Mouse (Mus musculus): ENCODE measurements around the gene Nub1.

The Nub1 gene

DNA sequence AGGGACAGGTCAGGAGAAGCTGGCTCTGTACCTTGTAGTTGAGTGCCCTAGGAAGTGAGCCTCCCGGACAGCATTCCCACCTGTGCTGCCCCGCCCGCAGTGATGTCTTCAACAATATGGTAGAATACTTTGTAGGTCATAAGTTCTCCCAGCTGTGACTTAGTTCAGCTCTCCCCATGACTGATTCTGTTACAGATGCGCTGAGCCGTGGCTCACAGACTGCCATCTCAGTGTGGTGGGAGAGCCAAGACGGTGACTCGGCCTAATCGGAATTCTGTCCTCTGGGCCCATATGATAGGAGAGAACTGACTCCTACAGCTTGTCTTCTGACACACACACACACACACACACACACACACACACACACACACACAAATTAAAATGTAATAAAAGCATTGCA lies 19.3 kb downstream of the Nub1 start:
- no peak for DNase-seq

DNA sequence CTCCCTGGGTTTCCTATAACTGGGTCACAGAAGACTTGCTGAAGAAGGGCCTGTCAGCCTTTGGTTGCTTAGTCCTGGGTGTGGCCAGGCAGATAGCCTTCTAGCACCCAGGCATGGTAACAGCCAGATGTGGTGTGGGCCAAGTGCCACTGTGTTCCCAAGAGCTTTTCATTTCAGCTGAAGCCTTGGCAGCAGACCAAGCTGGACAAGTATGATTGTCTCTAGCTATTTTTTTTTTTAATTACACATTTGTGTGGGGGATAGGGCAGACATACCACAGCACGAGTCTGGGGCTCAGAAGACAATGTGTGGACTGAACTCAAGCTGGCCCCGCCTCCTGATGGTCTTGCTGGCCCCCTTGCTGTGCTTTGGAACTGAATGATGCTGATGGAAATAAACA lies 24.6 kb downstream of the Nub1 start:
- DNase-seq, result no peak

DNA sequence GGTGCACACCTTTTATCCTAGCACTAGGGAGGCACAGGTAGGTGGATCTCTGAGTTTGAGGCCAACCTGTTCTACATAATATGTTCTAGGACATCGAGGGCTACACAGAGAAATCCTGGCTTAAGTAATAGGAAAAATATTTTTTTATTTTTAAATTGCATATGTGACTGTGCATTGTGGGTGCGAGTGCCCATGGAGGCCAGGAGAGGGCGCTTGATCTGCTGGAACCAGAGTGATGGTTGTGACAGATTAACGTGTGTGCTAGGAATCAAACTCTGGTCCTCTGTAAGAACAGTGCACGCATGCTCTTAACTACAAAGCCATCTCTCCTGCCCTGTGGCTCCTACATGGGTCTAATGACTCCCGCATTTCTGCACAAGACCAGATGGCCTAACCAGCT lies 26.3 kb downstream of the Nub1 start:
- DNase-seq, result no peak

DNA sequence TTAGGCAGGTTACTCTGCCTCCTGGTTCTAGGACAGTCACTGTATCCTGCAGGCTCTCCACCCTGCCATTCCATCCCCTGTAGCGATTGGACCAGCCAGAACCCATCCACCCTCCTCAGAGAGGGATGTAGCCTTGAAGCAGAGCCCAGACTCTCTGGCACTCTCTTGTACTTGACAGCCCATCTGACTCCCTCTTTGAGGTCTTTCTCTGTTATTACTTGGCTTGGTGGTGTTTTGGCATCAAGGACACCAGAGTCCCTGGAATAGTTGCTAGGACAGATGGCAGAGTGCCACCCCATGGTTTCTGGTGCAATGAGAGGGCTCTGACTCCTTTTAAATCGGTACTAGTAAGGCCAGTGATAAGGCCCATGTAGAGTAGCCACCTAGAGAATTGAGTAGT lies 27.9 kb downstream of the Nub1 start:
- peak; percentile 10 for DNase-seq

DNA sequence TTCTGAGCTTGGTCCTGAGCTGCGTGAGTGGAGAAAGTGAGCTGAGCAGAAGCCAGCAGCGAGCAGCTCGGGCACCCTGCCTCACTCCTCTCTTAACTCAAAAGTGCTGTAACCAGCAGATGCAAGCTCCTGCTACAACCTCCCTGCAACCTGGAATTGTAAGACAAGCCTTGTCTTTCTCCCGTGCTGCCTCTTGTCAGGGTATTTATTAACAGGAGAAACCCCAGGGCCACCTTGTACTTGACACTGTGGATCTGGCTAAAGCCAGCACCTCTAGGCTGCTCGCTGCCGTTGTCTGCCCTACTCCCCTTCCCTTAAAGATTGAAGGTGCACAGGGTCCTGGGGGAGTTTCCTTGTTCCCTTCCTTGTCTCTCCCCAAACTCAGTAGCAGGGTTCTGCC lies 28.7 kb downstream of the Nub1 start:
- DNase-seq, result no peak

DNA sequence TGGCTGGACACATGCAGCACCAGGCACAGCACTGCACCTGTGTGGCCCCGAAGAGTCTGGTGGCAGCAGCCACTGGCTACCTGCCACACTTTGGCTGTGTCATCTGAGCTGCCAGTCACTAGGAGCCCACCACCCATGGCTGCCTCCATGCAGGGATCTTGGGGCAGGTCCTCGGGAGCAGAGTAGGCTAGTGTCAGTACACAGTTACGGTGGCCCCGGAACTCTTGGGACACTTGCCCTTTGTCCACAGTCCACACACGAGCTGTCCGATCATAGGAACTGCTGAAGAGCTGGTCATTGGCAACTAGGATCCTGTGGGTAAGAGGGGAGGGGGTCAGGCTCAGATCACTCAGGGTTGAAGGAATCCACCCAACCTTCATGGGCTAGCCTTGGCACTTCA lies 32.7 kb downstream of the Nub1 start:
- no peak for DNase-seq

DNA sequence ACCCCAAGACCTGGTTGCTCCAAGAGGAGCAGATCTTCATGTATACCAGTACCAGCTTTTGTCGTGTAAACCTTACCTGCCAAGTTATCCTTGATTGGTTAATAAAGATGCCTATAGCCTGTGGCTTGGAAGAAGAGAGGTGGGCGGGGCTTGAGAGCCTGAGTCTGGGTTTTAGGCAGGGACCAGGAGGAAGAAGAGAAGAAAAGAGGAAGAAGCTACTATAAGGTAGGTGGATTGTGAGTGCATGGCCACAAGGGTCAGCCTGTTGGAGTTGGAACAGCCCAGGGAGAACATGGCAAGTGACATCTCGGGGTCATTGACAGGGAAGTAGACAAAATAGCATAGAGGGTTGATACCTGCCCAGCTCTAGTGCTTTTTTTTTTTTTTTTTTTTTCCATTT lies 34.5 kb downstream of the Nub1 start:
- no peak for DNase-seq

DNA sequence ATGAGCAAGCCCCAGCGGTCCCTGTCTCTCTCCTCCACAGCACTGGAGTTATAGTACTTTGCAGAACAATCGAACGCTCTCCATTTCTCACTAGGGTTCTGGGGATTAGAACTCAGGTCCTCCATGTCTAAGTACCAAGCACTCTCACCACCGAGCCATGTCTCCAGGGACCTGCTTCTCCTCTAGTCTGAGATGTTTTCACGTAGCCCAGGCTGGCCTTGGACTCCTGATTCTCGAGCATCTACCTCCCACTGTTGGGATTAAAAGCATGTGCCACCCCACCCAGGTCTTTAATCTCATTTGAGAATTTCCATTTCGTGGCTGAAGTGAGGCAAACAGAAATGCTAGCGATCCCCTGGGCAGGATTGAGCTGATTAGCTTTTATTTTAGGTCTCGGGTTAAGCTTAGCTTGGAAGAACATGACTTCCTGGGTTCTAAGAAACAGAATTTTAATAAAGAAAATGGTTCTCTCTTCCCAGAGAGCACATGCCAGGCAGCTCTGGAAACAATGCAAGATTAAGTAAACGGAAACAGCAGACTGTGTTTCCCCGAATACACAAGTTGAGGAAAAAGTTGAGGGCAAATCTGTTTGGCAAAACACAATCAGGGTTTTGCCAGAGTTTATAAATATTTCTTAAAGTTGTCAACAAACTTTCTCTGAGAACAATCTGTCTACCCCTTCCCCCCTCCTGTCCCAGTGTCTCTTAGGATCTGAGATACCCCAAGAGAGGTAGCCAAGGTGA lies 38.4 kb downstream of the Nub1 start:
- DNase-seq, result no peak

DNA sequence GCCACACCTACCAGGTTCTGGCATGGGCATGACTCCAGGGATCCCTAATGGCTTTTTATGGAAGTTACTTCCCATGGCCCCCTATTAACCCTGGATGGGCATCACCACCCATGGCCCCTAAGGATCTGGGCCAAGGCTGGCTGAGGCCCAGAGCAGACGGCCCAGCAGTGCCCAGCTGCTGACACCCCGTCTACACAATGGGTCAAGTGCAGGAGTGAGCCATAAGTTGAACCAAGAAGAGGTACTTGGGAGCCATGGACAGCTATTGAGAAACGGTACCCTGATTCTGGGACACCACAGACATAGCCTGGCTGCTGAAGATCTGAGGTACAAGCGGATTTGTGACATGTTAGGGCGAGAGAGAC lies 38.9 kb downstream of the Nub1 start:
- no peak for DNase-seq

DNA sequence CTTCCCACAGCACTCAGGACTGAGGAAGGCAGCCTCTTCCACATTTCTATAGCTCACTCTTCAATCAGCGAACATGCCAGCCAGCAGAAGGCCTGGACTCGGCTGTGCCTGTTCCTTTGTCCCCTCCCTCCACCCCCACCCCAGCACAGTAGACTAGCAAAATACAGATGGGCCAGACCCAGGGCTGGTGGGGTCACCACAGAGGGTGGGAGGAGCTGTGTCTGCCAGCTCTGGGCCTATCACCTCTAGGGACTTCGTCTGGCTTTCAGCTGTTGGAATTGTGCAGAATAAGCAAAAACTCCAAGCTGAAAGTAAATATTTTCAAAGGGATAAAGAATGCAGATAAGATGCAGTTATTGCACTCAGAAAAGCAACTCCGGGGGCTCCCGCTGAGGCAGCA lies 39.5 kb downstream of the Nub1 start:
- DNase-seq, result no peak

DNA sequence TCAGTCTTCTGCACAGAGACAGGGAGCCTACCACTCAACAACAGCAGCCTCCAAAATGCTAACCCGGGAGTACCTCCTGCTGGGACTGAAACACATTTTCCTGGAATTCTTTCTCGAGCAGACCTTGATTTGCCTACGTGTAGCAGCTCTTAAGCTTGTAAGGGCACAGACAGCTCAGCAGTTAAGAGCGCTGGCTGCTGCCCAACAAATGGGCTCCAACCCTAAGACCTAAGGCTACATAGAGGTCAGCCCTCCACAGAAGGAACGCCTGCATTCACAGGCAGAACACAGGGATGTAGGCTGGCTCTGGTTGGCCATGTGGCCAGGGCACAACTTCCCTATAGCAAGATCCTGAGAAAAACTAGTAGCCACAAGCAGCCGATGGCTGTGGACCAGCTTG lies 40.6 kb downstream of the Nub1 start:
- DNase-seq, result no peak

DNA sequence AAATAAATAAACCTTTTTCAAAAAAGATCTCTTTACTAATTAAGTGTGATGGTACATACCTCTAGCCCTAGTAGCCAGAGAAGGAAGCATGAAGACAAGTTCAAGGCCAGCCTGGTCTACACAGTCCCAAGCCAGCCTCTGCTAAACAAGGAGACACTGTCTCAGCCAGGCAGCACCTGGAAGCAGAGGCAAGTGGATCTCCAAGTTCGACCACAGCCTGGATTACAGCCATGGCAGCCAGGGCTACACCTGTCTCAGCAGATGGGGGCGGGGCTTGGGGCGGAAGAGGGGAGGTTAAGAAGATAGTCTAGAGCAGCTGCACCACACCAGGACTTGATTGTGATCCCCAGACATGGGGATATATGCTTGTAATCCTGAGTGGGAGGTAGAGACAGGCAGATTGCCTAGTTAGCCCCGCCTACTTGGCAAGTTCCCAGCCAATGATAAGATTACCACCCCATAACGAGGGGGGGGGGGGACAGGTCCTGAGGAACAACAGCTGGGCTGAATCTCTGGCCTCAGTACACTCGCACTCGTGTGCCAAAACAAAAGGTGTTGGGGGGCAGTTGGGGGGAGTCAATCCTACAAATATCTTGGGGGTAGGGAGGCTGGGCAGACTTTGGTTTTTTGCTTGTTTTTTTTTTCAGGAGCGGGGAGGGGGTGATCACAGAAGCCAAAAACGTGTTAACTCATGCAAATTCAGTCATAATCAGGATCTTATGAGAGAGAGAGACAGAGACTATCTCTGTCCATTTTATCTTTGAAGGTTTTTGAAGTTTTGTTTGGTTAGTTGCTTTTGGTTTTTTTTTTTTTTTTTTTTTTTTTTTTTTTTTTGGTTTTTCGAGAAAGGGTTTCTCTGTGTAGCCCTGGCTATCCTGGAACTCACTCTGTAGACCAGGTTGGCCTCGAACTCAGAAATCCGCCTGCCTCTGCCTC lies 41.8 kb downstream of the Nub1 start:
- no peak for DNase-seq

DNA sequence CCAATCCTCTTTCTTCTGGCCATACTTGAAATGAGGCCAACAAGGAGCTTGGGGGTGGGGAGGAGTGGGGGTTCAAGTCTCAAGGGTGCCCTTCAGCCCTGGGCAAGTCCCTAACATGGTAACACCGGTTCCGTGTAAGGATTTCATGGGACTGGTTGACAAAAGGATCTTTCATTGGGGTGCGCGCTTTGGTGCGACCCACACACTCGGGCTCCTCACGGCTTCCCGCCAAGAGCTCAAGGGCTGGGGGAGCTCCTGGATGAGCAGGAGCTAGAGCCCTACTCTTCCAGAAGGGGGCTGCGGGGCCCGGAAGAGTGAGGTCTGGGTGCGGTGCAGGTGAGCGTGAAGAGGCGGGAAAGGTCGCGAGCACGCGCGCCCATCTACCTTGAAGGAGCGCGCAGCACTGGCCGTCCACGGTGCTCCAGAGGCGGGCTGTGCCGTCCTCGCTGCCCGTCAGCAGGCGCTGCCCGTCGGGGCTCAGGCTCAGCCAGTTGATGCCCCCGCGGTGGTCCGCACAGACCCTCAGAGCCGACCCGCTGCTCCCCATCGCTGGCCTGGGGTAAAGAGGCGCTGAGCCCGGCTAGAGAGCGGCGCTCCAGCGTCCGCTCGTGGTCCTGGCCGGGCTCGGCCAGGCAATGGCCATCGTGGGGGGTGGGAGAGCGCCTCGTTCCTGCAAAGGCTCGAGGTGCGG lies 44.6 kb downstream of the Nub1 start:
- DNase-seq, result no peak

DNA sequence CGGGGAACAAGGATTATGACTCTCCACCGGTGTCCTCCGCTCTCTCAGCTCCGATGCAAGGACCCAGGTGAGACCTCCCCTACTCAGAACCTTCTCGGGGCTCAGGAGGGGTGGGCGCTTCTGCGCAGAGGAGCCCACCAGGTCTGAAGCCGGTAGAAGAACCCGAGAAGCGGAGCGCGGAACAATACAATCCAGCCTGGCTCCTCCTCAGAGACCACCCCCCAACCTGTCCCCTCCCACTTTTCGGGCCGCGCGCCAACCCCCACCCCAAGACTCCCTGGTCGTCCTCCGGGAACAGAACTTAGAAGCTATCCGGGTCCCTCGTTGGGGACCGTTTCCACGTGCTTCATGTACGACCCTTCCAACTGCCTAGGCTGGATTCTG lies 45.1 kb downstream of the Nub1 start, which contains the start of gene Wdr86:
Wdr86 (minus strand) TSS at position 240 of the 384 bp plus-strand sequence.
- DNase-seq, result no peak

DNA sequence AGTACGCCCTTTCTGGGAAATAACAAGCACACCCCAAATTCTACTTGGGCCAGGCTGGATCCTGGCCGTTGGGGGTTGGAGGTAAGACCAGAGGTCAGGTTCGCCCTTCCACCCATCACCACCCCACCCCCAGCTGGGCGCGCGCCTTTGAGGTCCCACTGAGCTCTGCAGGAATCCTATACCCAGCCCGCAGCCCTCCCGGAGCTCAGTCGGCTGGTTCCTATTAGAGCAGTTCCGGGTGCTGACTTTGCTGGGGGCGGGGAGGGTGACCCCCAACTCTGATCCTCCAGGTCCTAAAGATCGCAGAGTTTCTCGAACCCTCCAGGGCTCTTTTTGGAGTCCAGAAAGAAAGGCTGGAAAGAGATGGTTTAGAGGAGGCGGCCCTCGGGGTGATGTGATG lies 45.7 kb downstream of the Nub1 start:
- no peak for DNase-seq

DNA sequence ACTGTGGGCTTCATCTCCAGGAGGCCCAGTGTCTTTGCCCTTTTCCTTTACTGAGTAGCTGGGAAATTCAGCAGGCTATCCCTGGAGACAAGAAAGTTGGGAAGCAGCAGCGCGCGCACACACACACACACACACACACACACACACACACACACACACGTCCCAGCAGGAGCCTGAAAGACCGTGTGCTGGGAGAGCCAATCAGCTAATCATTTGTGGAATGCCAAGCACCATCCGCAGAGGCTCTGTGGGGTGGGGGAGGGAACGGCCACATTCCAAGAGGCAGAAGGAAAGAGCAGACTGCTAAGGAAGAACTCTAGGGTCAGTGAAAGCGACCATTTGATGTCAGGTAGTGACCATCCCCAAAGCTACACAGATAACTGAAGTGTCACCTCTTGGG lies 47.8 kb downstream of the Nub1 start:
- DNase-seq, result no peak

DNA sequence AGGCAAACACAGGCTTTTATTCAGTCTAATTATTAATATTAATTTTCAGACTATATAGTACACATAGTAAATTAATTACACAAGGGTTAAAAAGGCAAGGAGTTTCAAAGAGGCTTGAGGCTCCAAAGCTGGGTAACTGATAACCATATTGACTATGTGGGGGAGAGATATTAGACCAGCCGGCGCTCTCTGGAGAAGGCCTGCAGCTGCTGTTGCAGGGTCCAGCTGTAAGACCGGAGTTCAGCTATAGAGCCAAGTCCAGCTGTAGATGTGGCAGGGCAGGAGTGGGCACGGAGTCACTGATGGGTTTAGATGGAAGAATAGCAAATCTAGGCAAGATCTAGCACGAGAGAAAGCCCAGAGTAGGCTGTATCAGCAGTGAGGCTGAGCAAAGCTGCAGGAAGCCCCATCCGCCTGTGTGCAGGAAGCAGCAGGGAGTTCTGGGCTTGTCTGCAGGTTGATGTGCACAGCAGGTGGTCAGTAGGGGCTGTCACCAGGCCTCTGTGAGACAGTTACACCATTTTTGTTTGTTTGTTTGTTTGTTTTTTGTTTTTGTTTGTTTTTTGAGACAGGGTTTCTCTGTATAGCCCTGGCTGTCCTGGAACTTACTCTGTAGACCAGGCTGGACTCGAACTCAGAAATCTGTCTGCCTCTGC lies 48.6 kb downstream of the Nub1 start:
- no peak for DNase-seq

DNA sequence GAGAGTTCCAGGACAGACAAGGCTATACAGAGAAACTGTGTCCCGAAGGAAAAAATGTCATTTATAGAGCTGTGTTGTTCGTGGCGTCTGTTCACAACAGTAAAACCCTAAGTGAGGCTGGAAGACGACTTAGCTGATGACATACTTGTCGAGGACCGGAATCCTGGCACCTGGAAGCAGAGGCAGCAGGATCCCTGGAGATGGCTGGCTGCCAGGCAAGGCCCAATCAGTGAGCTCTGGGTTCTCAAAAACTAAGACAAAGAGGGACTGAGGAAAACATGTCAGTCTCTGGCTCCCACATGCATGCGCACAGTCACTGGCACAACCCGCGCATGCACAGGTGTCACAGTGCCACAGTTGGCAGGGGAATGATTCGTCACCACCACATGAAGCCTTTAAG lies 52.3 kb downstream of the Nub1 start:
- no peak for DNase-seq

DNA sequence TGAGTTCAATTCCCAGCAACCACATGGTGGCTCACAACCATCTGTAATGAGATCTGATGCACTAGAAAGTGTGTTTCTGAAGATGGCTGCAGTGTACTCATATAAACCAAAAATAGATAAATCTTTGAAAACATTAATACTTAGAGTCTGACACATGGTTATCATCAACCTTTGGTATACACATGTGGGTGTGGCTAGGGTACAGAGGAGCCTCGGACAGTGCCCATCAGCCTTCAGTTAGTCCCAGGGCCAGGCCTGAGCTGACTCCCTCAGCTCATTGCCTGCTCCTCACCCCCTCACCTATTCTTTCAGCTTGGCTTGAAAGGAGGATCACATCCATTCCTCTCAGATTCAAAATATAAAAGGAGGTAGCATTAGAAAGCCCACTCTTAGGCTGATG lies 53.2 kb downstream of the Nub1 start:
- no peak for DNase-seq

DNA sequence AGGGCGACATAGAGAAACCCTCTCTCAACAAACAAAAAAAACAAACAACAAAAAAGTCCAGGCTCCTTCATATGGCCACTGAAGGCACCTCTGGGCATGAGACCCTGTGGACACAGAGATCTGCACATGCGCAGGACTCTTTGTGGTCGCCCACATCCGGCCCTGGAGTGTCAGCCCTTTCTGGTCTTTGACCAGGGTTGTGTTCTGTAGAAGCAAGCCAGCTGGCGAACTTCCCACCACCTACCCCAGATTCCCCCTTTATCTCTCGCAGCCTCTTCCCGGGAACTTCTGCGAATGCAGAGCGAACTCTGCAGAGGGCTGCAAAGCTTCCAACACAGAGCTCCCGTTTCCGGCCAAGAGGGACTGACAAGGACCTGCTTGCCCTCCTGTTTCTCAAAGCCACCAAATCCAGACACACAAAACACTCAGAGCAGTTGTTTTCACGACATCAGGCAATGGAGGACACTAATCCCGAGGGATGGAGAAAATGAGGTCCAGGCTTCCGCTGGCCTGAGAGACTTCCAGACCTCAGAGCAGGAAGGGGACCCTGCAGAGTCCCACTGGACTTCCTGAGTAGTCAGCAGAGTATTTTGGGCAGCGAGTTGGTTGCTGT lies 53.9 kb downstream of the Nub1 start:
- peak; percentile 36 for DNase-seq

DNA sequence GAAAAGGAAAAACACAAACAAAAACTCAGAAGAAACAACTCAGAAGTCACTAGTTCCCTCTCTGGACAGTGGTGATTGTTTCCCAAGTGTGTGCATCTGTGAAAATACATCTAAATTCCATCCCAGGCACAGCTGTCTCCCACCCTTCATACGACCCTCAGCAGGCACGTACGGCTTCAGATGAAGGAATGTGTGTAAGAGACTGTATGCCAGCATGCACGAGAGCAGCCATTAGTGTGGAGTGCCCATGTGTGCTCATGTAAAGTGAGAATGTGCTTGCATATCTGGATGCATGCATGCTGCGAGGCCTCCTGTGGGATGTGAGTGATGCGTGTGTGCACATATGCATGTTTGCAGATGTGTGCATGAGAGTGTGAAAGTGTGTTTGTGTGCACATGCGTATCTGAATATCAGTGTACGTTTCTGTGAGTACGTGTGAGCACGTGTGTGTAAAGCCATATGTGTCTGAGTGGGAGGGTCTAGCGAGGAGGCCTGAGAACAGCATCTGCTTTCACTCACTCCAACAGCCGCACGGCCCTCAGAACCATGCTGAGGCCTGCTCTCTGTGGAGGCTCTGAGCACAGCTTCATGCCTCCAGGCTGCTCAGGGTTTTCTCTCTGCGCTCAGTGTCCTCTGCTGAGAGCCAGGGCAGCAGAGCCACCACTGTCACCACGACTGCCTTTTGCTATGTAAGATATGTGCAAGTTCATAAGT lies 56.0 kb downstream of the Nub1 start:
- DNase-seq, result no peak

DNA sequence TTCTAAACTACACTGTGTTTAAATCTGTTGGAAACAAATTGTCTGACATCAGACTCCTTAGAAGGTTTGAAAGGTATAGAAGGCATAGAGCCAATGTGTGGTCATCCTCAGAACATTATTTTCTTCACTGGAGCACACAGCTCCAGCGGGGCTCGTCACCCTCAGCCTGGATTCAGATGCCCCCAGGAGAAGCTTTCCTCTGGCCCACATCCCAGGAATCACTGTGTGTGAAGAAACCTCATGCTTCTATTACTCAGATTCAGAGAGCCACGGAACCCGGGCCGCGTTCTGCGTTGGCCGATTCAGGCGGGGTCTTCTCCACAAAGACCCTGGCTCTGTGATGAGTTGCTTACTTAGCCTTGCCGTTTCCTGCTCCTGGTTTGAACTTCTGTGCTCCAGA lies 58.6 kb downstream of the Nub1 start:
- no peak for DNase-seq
